Mouse (Mus musculus) intestine, postnatal 0 days (tissue): ENCODE data around the gene Hs3st6. TPM values are rescaled to one million over a fixed set of nuclear protein-coding genes. Genes with fewer than 3 reads are reported as not detected.
A peak's percentile ranks its signal among the peaks of the same experiment; 100 is the strongest.

ENCODE experiments used
- ATAC-seq: fragments of 200-750 bp; cut with Nextera tagmentation; 2 replicates; pipeline ENCODE4 v1.8.0; 2017; ENCODE audit warnings: mild to moderate bottlenecking, moderate TSS enrichment, moderate library complexity
- H3K27ac ChIP-seq: fragments of 300-500 bp; sonication (generic); 2 replicates; pipeline ENCODE4 v1.5.1; 2014; ENCODE audit warnings: mild to moderate bottlenecking, low read depth, low read length, moderate library complexity
- H3K27me3 ChIP-seq: fragments of 300-500 bp; sonication (generic); replicated peaks from 2 replicates; pipeline ENCODE4 v1.6.1; 2014; ENCODE audit warnings: low read length, mixed read lengths; ENCODE audit not compliant: control insufficient read depth, insufficient read depth
- H3K36me3 ChIP-seq: fragments of 300-500 bp; sonication (generic); 2 replicates; pipeline ENCODE4 v1.6.1; 2014; ENCODE audit warnings: mild to moderate bottlenecking, moderate library complexity; ENCODE audit not compliant: control insufficient read depth, insufficient read depth
- H3K4me1 ChIP-seq: fragments of 300-500 bp; sonication (generic); replicated peaks from 2 replicates; pipeline ENCODE4 v1.6.1; 2014; ENCODE audit warnings: antibody characterized with exemption, low read length, mixed read lengths; ENCODE audit not compliant: control insufficient read depth, insufficient read depth
- H3K4me2 ChIP-seq: fragments of 300-500 bp; sonication (generic); replicated peaks from 2 replicates; pipeline ENCODE4 v1.6.1; 2014; ENCODE audit warnings: low read depth, mild to moderate bottlenecking, moderate library complexity
- H3K4me3 ChIP-seq: fragments of 300-500 bp; sonication (generic); 2 replicates; pipeline ENCODE4 v1.5.1; 2014; ENCODE audit warnings: low read depth, low read length
- H3K9ac ChIP-seq: fragments of 300-500 bp; sonication (generic); 2 replicates; pipeline ENCODE4 v1.6.1; 2014; ENCODE audit warnings: mild to moderate bottlenecking, low read depth, low read length
- H3K9me3 ChIP-seq: fragments of 300-500 bp; sonication (generic); 2 replicates; pipeline ENCODE4 v1.6.1; 2016; ENCODE audit warnings: mixed run types; ENCODE audit not compliant: control insufficient read depth
- CTCF ChIP-seq: sonication (generic); IDR thresholded peaks from 2 replicates; pipeline ENCODE4 v1.5.1; 2016; ENCODE audit warnings: low read depth, mild to moderate bottlenecking, control low read depth, antibody characterized with exemption, moderate library complexity
- WGBS: fragments of 180-500 bp; shearing (Covaris S2); extraction: QIAGEN DNeasy Blood & Tissue Kit; methylation state at CpG from one replicate; pipeline ENCODE4 v1.1.7; 2014; 5-methylcytosine and 5-hydroxymethylcytosine counted together
- polyA plus RNA-seq: library from polyadenylated mRNA; unstranded; fragments of >200 nt; fragmentation: Nextera tagmentation; extraction: Ambion mirVana; gene quantifications from 2 replicates; pipeline ENCODE4 v1.2.1, GENCODE M21; 2015

The Hs3st6 gene
- polyA plus RNA-seq, 1 experiment from 2014 or later = 0.47 TPM

- no peaks in the 10 kb centered on the region for H3K9me3 ChIP-seq
- no peak for TF ChIP-seq CTCF
- WGBS = 82% methylated on average over 8 of the region's 8 CpGs
- H3K36me3 ChIP-seq = peaks cover 17% of the 10 kb centered on the region; the same call in 1 of the 2 replicates
- no peak overlapping the region for H3K4me3 ChIP-seq
- H3K4me1 ChIP-seq = 0 out of 2 replicates have a peak, but pooled peaks cover 9% of the 10 kb centered on the region
- ATAC-seq = no peak
- H3K9ac ChIP-seq = no peak overlapping the region
- no peak overlapping the region for H3K27ac ChIP-seq
- no peak overlapping the region for H3K4me2 ChIP-seq
- H3K27me3 ChIP-seq = no peaks in the 10 kb centered on the region
Observed at GRCm38 (mm10) chr17:24742307-24742706, 10.5 kb upstream of the Hs3st6 start.

DNA sequence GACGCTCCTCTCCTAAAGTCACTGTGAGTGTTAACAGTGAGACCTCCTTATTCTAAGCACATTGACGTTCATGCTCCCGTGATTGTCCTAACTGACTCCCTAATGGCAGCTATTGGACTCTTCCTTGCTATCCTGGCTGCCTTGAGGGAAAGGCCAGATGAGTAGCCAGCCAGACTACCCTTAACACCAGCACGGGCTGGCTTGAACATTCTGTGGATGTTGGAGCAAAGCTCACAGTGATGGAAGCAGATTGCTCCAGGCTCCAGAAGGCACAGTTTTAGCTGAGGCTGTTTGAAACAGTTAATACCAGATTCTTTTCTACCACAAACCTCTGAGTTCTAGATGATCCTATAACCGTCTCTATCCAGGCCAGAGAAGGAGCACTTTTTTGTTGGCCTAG is 8.9 kb upstream of the Hs3st6 start:
- ATAC-seq = no peak
- Histone ChIP-seq H3K9ac (no peak overlapping the region), H3K36me3 (peaks cover 17% of the 10 kb centered on the region; the same call in 1 of the 2 replicates), H3K27me3 (no peaks in the 10 kb centered on the region), H3K27ac (no peak overlapping the region), H3K4me3 (no peak overlapping the region), H3K9me3 (no peaks in the 10 kb centered on the region), H3K4me2 (no peak overlapping the region), H3K4me1 (no peaks in the 10 kb centered on the region)
- TF ChIP-seq CTCF = no peak
- 76% methylated on average over 5 of the region's 5 CpGs for WGBS

DNA sequence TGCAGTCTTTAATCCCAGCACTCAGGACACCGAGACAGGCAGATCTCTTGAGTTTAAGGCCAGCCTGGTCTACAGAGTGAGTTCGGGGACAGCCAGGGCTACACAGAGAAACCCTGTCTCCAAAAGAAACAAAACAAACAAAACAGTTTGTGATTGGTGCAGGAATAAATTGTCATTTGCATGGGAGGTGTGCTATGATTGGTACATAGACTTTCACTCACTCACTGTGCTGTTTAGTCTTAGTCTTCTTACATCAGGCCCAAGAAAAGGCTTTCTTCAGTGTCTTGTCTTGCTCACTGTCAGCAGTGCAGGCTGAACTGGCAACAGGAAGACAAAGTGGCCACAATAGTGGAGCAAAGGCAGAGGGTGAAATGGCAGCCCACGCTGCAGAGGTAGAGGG is 8.4 kb upstream of the Hs3st6 start:
- H3K4me3 ChIP-seq = no peak overlapping the region
- no peak for TF ChIP-seq CTCF
- H3K4me2 ChIP-seq = no peak overlapping the region
- H3K4me1 ChIP-seq = no peaks in the 10 kb centered on the region
- H3K27ac ChIP-seq = no peak overlapping the region
- no peak for ATAC-seq
- H3K9me3 ChIP-seq = no peaks in the 10 kb centered on the region
- H3K27me3 ChIP-seq = no peaks in the 10 kb centered on the region
- WGBS = 66% methylated on average over 3 of the region's 3 CpGs
- H3K9ac ChIP-seq = no peak overlapping the region
- H3K36me3 ChIP-seq = peaks cover 17% of the 10 kb centered on the region; the same call in 1 of the 2 replicates

GRCm38 (mm10) chr17:24745526-24746497 is 7.0 kb upstream of the Hs3st6 start:
- Histone ChIP-seq H3K4me1 (no peaks in the 10 kb centered on the region), H3K27me3 (peaks cover 10% of the 10 kb centered on the region), H3K27ac (no peak overlapping the region), H3K4me2 (no peak overlapping the region), H3K9me3 (no peaks in the 10 kb centered on the region), H3K4me3 (no peak overlapping the region), H3K36me3 (peaks cover 9% of the 10 kb centered on the region; the same call in 1 of the 2 replicates), H3K9ac (no peak overlapping the region)
- WGBS = 24% methylated on average over 7 of the region's 7 CpGs
- TF ChIP-seq CTCF = peak; percentile 97
- peak; percentile 65 for ATAC-seq

DNA sequence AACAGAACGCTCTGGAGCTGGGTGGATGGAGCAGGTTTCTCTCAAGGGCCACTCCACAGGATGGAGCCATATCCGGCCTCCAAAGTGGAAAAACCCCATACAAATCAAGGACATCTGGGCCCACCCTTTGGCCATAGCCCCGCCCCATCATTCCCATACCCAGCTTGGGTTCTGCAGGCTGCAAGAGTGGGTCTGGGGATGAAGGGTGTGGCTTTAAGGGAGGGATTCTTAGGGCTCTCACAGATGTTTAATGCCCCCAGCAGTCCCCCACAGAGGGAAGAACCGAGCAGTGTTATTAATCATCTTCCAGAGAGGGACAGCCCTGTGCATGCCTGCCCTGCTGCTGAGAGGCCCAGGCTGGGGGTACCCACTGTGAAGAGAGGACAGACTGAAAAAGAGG is 5.8 kb upstream of the Hs3st6 start:
- H3K4me3 ChIP-seq = no peak overlapping the region
- H3K9ac ChIP-seq = no peak overlapping the region
- no peaks in the 10 kb centered on the region for H3K9me3 ChIP-seq
- H3K4me2 ChIP-seq = no peak overlapping the region
- 44% methylated on average over 4 of the region's 4 CpGs for WGBS
- H3K36me3 ChIP-seq = peaks cover 7% of the 10 kb centered on the region; the same call in 1 of the 2 replicates
- H3K27me3 ChIP-seq = peaks cover 21% of the 10 kb centered on the region
- H3K4me1 ChIP-seq = no peaks in the 10 kb centered on the region
- no peak overlapping the region for H3K27ac ChIP-seq
- TF ChIP-seq CTCF = no peak
- no peak for ATAC-seq

DNA sequence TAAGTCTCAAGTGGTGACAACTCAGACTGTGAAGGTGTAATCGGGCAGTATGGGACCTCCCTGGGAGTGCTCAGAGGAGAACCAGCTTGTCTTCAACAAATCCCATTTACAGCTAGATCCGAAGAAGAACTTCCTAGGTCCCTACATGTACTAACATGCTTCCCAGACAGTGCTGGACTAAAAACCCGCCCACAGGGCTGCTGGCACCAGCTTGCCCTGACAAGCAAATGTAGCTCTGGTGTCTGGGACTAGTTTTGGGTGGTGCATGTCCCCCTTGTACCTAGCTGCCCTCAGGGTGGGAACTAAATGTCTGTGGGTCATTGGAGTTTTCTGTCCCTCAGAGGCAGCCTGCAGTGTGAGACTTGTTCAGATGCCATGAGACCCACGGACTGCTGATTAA is 1.3 kb upstream of the Hs3st6 start:
- no peak for TF ChIP-seq CTCF
- H3K4me1 ChIP-seq = 0 out of 2 replicates have a peak, but pooled peaks cover 4% of the 10 kb centered on the region
- no peak overlapping the region for H3K27ac ChIP-seq
- H3K36me3 ChIP-seq = no peaks in the 10 kb centered on the region
- no peak for ATAC-seq
- WGBS = 22% methylated on average over 4 of the region's 4 CpGs
- H3K4me3 ChIP-seq = no peak overlapping the region
- no peak overlapping the region for H3K9ac ChIP-seq
- H3K9me3 ChIP-seq = no peaks in the 10 kb centered on the region
- H3K27me3 ChIP-seq = peaks cover 53% of the 10 kb centered on the region
- H3K4me2 ChIP-seq = no peak overlapping the region
